Mouse (Mus musculus) cortical plate, adult 2 months (tissue): ENCODE data around the gene Ghrhr. TPM values are rescaled to one million over a fixed set of nuclear protein-coding genes. Genes with fewer than 3 reads are reported as not detected.
A peak's percentile ranks its signal among the peaks of the same experiment; 100 is the strongest.

Experiments
- H3K27ac ChIP-seq: fragments of 200-500 bp; 2 replicates; pipeline ENCODE4 v1.5.1; 2012; ENCODE audit warnings: low read length, control low read depth, inconsistent platforms; ENCODE audit not compliant: insufficient read depth
- H3K4me1 ChIP-seq: fragments of 200-500 bp; 2 replicates; pipeline ENCODE4 v1.6.1; 2011; ENCODE audit warnings: low read length; ENCODE audit not compliant: control insufficient read depth, insufficient read depth
- H3K4me3 ChIP-seq: fragments of 200-500 bp; 2 replicates; pipeline ENCODE4 v1.5.1; 2011; ENCODE audit warnings: mild to moderate bottlenecking, low read length, control low read depth; ENCODE audit not compliant: insufficient read depth
- CTCF ChIP-seq: fragments of 200-500 bp; IDR thresholded peaks from 2 replicates; pipeline ENCODE4 v1.5.1; 2011; ENCODE audit warnings: mild to moderate bottlenecking, control low read depth, low read length; ENCODE audit not compliant: insufficient read depth; ENCODE audit errors: extremely low read depth
- POLR2A ChIP-seq: fragments of 200-500 bp; IDR thresholded peaks from 2 replicates; pipeline ENCODE4 v1.6.1; 2011; ENCODE audit warnings: mild to moderate bottlenecking, low read length, control low read depth; ENCODE audit not compliant: insufficient read depth; ENCODE audit errors: extremely low read depth
- polyA plus RNA-seq: library from polyadenylated mRNA; depleted of rRNA; stranded (reverse); fragments of >200 nt; gene quantifications from 2 replicates; pipeline ENCODE4 v1.2.3, GENCODE M21; 2012

Gene Ghrhr
- polyA plus RNA-seq, 1 experiment, result 0.06 TPM

DNA sequence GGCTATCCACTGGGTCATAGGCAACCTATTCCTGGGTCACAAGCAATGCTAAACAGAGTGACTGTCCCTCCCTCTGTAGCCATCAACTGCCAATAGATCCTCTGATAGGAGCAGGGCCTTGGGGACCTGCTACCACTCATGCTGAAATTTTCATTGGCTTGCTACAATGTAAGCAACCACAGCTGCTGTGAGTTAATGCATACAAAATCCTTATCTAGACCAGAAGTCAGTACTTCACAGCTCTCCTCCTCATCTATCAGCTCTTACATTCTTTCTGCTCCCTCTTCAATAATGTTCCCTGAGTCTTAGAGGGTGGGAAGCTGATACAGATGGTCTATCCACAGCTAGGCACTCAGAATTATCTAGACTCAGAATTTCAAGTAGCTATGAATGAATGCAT lies 9.0 kb upstream of the Ghrhr start:
- Histone ChIP-seq H3K27ac (no peak overlapping the region), H3K4me1 (no peaks in the 10 kb centered on the region), H3K4me3 (no peak overlapping the region)
- TF ChIP-seq POLR2A (no peak), CTCF (no peak)

DNA sequence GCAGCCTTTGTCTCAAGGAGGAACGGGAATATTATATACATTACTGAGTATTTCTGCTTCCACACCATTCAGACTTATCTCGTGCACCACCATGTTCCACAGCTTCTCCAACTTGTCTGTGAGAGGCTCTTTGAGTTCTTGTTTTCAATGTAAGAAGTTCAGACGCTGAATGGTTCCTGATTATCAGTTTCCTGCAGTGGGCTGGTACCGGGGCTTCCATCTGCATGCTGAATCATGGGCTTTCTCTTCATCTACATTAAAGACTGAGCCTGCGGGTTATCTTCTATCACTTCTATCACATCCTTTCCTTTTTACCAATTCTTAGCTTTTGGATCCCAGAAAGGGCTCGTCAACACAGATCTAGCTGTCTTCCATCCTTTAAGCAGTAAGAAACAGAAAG lies 5.3 kb upstream of the Ghrhr start:
- H3K4me1 ChIP-seq, result no peaks in the 10 kb centered on the region
- no peak for TF ChIP-seq CTCF
- TF ChIP-seq POLR2A, result no peak
- H3K4me3 ChIP-seq, result no peak overlapping the region
- H3K27ac ChIP-seq, result no peak overlapping the region

- Histone ChIP-seq H3K27ac (no peak overlapping the region), H3K4me1 (no peaks in the 10 kb centered on the region), H3K4me3 (no peak overlapping the region)
- TF ChIP-seq POLR2A, result no peak
- TF ChIP-seq CTCF, result no peak
Measured at GRCm38 (mm10) chr6:55376511-55376910, 416 bp downstream of the Ghrhr start.

- TF ChIP-seq POLR2A (no peak), CTCF (no peak)
- Histone ChIP-seq H3K4me1 (no peaks in the 10 kb centered on the region), H3K27ac (no peak overlapping the region)
Measured at GRCm38 (mm10) chr6:55377461-55377860, 1.4 kb downstream of the Ghrhr start.

DNA sequence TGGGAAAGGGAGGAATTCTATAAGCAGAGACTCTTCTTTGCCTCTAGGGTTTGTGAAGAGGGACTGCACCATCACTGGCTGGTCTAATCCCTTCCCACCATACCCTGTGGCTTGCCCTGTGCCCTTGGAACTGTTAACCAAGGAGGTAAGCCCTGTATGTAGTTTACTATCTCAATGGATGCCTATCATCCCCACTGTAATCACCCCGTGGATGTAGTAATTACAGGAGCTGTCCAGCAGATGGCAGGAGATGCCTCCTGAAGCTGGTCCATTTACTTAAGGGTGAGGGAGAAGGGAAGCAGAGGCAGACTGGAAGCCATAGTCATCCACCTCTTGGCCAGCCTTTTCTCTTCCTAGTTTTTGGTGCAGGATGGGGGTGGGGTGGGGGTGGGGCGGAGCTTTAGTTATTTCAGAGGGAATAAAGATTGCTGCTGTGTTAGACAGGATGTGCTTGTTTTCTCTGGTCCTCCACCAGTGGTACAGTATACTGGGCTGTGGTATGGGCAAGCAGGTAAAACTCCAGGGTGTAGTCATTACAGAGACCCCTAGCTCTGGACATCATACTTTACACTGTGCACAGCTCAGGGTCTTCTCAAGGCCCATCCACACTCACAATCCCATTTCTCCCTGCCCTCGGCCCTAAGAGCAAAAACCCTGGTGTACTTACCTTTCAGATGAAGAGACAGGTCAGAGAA lies 3.7 kb downstream of the Ghrhr start:
- peak; percentile 78 for TF ChIP-seq CTCF
- no peak for TF ChIP-seq POLR2A
- H3K4me3 ChIP-seq, result no peak overlapping the region
- H3K4me1 ChIP-seq, result no peaks in the 10 kb centered on the region
- no peak overlapping the region for H3K27ac ChIP-seq

More at GRCm38 (mm10) chr6:55377461-55377860, 1.4 kb downstream of the Ghrhr start:
- no peak overlapping the region for H3K4me3 ChIP-seq

GRCm38 (mm10) chr6:55381966-55382365 lies 5.9 kb downstream of the Ghrhr start:
- Histone ChIP-seq H3K27ac (no peak overlapping the region), H3K4me1 (no peaks in the 10 kb centered on the region), H3K4me3 (no peak overlapping the region)
- TF ChIP-seq CTCF (no peak), POLR2A (no peak)

GRCm38 (mm10) chr6:55383897-55384296 lies 7.8 kb downstream of the Ghrhr start:
- no peak for TF ChIP-seq POLR2A
- peak; percentile 74 for TF ChIP-seq CTCF
- H3K27ac ChIP-seq, result no peak overlapping the region
- no peaks in the 10 kb centered on the region; the same call in 1 of the 2 replicates for H3K4me1 ChIP-seq
- no peak overlapping the region for H3K4me3 ChIP-seq

DNA sequence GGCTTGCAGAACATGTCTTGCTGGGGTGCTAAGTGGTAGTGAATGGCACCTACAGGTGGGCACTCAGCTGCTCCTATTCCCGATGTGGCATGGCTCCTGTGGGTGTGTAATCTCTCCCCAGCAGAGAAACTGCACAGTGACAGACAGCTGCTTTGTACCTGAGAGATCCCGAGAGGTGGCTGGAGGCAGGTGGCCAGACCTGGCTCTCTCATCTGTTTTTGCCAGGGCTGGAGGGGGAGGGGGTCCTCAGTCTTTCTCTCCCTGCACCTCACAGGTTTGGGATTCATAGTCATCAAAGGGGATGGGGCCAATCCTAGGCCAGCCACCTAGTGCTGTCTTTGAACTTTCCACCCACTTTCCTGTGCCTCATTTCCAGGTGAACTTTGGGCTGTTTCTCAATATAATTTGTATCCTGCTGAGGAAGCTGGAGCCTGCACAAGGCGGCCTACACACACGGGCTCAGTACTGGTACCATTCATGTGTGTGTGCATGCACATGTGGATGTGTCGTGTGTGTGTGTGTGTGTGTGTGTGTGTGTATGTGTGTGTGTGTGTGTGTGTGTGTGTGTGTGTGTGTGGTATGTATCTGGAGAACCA lies 8.4 kb downstream of the Ghrhr start:
- TF ChIP-seq CTCF (no peak), POLR2A (no peak)
- Histone ChIP-seq H3K27ac (no peak overlapping the region), H3K4me1 (no peaks in the 10 kb centered on the region; the same call in 1 of the 2 replicates), H3K4me3 (no peak overlapping the region)

DNA sequence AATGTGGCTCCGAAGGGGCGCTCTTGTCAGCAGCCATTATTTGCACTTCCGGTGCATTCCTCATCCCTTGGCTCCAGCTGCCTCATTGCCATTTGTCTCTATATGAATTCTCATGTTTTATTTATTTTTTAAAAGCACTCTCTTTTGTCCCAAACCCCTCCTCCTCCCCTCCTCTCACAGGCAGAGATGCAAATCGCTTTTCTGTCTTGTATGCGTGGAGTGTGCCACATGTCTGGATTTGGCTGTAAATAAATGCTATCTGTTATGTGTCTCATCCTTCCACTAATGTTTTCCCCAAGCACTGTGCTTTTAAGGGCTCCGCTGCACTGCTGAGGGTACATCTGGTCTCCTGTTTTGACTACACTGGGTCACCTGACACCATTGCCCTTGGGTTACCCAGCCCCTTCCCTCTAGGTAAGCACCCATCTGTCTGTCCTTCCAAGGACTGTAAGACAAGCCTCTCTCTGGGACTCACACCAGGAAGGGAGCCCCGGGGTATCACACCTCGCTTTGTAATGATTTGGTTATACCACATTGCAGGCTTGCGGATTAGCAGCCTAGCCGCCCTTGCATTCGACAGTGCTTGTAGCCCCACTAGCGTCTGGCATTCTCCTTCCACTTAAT lies 12.6 kb downstream of the Ghrhr start:
- Histone ChIP-seq H3K4me3 (no peak overlapping the region), H3K4me1 (no peaks in the 10 kb centered on the region; the same call in 1 of the 2 replicates), H3K27ac (no peak overlapping the region)
- TF ChIP-seq POLR2A (no peak), CTCF (no peak)

DNA sequence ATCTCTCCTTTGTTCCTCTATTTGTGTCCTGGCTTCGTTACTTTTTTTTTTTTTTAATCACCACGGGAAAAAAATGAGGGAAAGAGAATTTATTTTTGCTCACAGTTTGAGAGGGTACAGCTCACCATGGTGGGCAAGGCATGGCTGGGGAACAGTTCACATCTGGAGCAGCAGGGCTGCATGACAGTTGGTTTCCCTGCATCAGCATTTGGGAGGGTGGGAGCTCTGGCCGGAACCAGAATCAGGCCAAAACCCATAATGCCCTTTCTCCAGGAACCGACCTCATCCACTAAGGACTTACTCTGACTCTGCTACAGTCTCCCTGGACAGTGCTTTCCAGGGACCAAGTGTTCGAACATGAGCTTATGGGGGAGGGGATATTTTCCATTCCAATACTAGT lies 13.2 kb downstream of the Ghrhr start:
- H3K27ac ChIP-seq, result no peak overlapping the region
- no peak for TF ChIP-seq POLR2A
- no peak for TF ChIP-seq CTCF
- no peak overlapping the region for H3K4me3 ChIP-seq
- H3K4me1 ChIP-seq, result no peaks in the 10 kb centered on the region; the same call in 1 of the 2 replicates

DNA sequence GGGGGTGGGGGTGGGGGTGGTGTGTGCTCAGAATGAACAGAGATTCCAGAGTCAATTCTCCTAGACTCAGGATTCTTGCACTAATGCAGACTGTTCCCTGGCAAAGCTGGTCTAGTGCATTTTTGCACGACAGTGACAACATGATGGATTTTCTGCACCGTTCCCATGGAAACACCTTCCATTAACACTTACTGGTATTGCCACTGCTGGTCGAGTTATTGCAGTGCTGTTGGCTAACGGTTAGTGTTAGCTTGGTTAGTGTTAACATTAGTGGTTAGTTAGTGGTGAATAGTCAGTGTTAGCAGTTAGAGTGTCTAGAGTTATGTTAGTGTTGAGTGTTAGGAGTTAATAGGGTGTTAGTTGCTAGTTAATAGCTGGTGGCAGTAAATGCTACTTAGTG lies 15.7 kb downstream of the Ghrhr start:
- H3K4me3 ChIP-seq, result no peak overlapping the region
- TF ChIP-seq POLR2A, result no peak
- TF ChIP-seq CTCF, result no peak
- H3K27ac ChIP-seq, result no peak overlapping the region
- H3K4me1 ChIP-seq, result peaks cover 6% of the 10 kb centered on the region
